Mouse (Mus musculus): ENCODE data around the gene Clcn1. TPM values are rescaled to one million over a fixed set of nuclear protein-coding genes. Genes with fewer than 3 reads are reported as not detected.

Clcn1 gene
- total RNA-seq, 1 experiment, result 1.2 TPM

DNA sequence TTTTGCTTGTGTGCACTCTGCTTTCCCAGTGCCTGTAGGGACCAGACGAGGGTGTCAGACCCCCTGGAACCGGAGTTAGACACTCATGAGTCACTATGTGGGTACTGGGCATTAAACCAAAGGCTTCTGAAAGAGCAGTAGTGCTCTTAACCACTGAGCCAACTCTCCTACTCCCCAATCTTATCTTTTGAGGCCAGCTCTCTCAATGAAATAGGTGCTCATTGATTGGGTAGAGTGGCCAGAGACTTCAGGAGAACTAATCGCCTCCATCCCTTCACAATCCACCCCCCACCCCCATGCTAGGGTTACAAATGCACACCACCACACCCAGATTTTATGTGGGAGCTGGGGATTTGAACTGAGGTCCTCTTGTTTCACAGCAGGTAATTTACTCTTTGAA lies 42.3 kb downstream of the Clcn1 start:
- in situ Hi-C loops (cut with MboI; ENCODE audit: low sequenced_read_pairs in 2 of 2, unreplicated experiment in 2 of 2), result no loop called here
- DNase-seq (ENCODE audit: low read depth, low spot score), result no peak
- TF ChIP-seq HCFC1 (IDR thresholded peaks at IDR 0.05; ENCODE audit: borderline replicate concordance, insufficient read depth, low read length), result no peak

DNA sequence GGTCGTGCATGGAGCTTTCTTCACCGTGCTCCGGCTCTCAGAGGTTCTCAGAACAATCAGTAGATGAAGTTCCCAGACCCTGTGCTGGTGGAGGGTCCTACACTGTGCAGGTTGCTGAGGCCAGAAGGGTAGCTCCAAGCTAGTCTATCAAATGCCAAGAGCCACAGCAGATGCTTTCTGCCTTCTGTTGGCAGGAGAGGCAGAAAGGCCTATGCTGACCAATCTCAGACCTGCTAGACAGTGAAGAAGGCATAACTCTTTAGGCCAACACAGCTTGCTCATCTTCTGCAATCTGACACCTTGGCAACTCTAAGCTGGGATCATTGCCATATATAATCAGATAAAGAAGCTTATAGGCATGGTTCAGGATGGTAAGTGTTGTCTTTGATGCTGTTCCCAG lies 43.7 kb downstream of the Clcn1 start:
- Histone ChIP-seq H3K4me1 (ENCODE audit: control insufficient read depth in 2 of 2, insufficient read depth in 2 of 2, low read length in 2 of 2, poor library complexity in 1 of 2) (no peaks in the 10 kb centered on the region), H3K27ac (ENCODE audit: insufficient read depth, low read depth, low read length, poor library complexity, severe bottlenecking) (no peak overlapping the region), H3K4me3 (ENCODE audit: insufficient read depth in 1 of 2, low read depth in 1 of 2, low read length in 2 of 2, poor library complexity in 1 of 2, severe bottlenecking in 1 of 2) (no peak overlapping the region), H3K9ac (ENCODE audit: insufficient read depth, low read depth, low read length, poor library complexity, severe bottlenecking) (no peak overlapping the region), H3K9me3 (ENCODE audit: control insufficient read depth, insufficient read depth, low read depth, low read length) (no peaks in the 10 kb centered on the region), H3K36me3 (ENCODE audit: control insufficient read depth, insufficient read depth, low read length, poor library complexity, severe bottlenecking) (no peaks in the 10 kb centered on the region)
- in situ Hi-C loops (cut with MboI; ENCODE audit: low sequenced_read_pairs in 2 of 2, unreplicated experiment in 2 of 2), result no loop called here
- TF ChIP-seq MAFK (IDR thresholded peaks at IDR 0.05; ENCODE audit: insufficient read depth, low read depth, low read length), result no peak
- TF ChIP-seq ZC3H11A (IDR thresholded peaks at IDR 0.05; ENCODE audit: borderline replicate concordance, low read depth, low read length), result no peak
- TF ChIP-seq ZNF384 (IDR thresholded peaks at IDR 0.05; ENCODE audit: low read depth, low read length), result no peak
- TF ChIP-seq HCFC1 (IDR thresholded peaks at IDR 0.05; ENCODE audit: borderline replicate concordance, insufficient read depth, low read length), result no peak
- no peak for TF ChIP-seq CHD2 (IDR thresholded peaks at IDR 0.05; ENCODE audit: low read depth, low read length)
- no peak for DNase-seq (ENCODE audit: low read depth, low spot score)

More for the DNA sequence above, 42.3 kb downstream of the Clcn1 start:
- H3K4me1 ChIP-seq (ENCODE audit: control insufficient read depth in 2 of 2, insufficient read depth in 2 of 2, low read length in 2 of 2, poor library complexity in 1 of 2), result no peaks in the 10 kb centered on the region
- H3K4me3 ChIP-seq (ENCODE audit: insufficient read depth in 1 of 2, low read depth in 1 of 2, low read length in 2 of 2, poor library complexity in 1 of 2, severe bottlenecking in 1 of 2), result no peak overlapping the region
- no peak overlapping the region for H3K9ac ChIP-seq (ENCODE audit: insufficient read depth, low read depth, low read length, poor library complexity, severe bottlenecking)
- no peaks in the 10 kb centered on the region for H3K36me3 ChIP-seq (ENCODE audit: control insufficient read depth, insufficient read depth, low read length, poor library complexity, severe bottlenecking)
- no peak overlapping the region for H3K27ac ChIP-seq (ENCODE audit: insufficient read depth, low read depth, low read length, poor library complexity, severe bottlenecking)
- no peaks in the 10 kb centered on the region for H3K9me3 ChIP-seq (ENCODE audit: control insufficient read depth, insufficient read depth, low read depth, low read length)

DNA sequence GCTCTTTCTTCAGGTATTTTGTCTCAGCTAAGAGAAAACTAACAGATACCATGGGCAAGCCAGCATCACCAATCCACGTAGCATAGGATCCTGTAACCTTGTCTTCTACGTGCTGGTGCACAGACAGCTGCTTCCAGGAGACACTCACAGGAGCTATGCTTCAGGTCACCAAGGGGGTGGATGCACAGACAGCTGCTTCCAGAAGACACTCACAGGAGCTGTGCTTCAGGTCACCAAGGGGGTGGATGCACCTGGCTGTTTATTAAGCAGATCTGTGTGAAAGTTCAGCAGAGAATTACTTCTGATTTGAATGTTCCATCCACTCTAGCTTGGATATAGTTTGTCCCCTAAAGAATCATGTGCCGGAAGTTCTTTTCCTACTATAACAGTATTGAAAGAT lies 44.5 kb downstream of the Clcn1 start:
- in situ Hi-C loops (cut with MboI; ENCODE audit: low sequenced_read_pairs in 2 of 2, unreplicated experiment in 2 of 2), result no loop called here

DNA sequence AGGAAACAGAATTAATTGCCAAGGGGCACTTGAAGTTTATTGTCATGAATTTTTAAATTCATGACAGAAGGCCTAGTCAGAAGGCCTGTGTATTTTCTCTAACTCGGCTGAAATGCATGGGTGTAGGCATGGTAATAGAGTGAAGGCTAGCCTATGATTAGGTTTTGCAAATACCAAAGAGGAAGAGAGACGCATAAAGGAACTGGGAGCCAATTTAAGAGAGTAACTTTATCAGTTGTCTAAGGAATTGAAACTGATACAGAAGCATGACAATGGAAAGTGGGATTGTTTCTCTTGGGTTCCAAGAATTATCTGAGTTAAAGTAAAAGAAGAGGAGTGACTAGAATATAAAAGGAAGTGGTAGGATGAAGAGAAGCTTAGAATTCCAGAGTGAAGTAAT lies 52.7 kb downstream of the Clcn1 start:
- Histone ChIP-seq H3K36me3 (ENCODE audit: control insufficient read depth, insufficient read depth, low read length, poor library complexity, severe bottlenecking) (no peaks in the 10 kb centered on the region), H3K4me3 (ENCODE audit: insufficient read depth in 1 of 2, low read depth in 1 of 2, low read length in 2 of 2, poor library complexity in 1 of 2, severe bottlenecking in 1 of 2) (no peak overlapping the region), H3K4me1 (ENCODE audit: control insufficient read depth in 2 of 2, insufficient read depth in 2 of 2, low read length in 2 of 2, poor library complexity in 1 of 2) (peaks cover 0 to 2% of the 10 kb centered on the region in 2 experiments; a peak in 1 of 4 replicates), H3K27ac (ENCODE audit: insufficient read depth, low read depth, low read length, poor library complexity, severe bottlenecking) (no peak overlapping the region), H3K9ac (ENCODE audit: insufficient read depth, low read depth, low read length, poor library complexity, severe bottlenecking) (no peak overlapping the region), H3K9me3 (ENCODE audit: control insufficient read depth, insufficient read depth, low read depth, low read length) (no peaks in the 10 kb centered on the region)
- DNase-seq (ENCODE audit: low read depth, low spot score), result no peak
- TF ChIP-seq CHD2 (IDR thresholded peaks at IDR 0.05; ENCODE audit: low read depth, low read length), result no peak
- in situ Hi-C loops (cut with MboI; ENCODE audit: low sequenced_read_pairs in 2 of 2, unreplicated experiment in 2 of 2), result no loop called here

More for the DNA sequence above, 44.5 kb downstream of the Clcn1 start:
- no peaks in the 10 kb centered on the region for H3K36me3 ChIP-seq (ENCODE audit: control insufficient read depth, insufficient read depth, low read length, poor library complexity, severe bottlenecking)
- no peak for TF ChIP-seq CHD2 (IDR thresholded peaks at IDR 0.05; ENCODE audit: low read depth, low read length)
- H3K4me1 ChIP-seq (ENCODE audit: control insufficient read depth in 2 of 2, insufficient read depth in 2 of 2, low read length in 2 of 2, poor library complexity in 1 of 2), result no peaks in the 10 kb centered on the region
- no peak overlapping the region for H3K4me3 ChIP-seq (ENCODE audit: insufficient read depth in 1 of 2, low read depth in 1 of 2, low read length in 2 of 2, poor library complexity in 1 of 2, severe bottlenecking in 1 of 2)
- no peaks in the 10 kb centered on the region for H3K9me3 ChIP-seq (ENCODE audit: control insufficient read depth, insufficient read depth, low read depth, low read length)
- no peak overlapping the region for H3K9ac ChIP-seq (ENCODE audit: insufficient read depth, low read depth, low read length, poor library complexity, severe bottlenecking)
- H3K27ac ChIP-seq (ENCODE audit: insufficient read depth, low read depth, low read length, poor library complexity, severe bottlenecking), result no peak overlapping the region
- no peak for DNase-seq (ENCODE audit: low read depth, low spot score)

DNA sequence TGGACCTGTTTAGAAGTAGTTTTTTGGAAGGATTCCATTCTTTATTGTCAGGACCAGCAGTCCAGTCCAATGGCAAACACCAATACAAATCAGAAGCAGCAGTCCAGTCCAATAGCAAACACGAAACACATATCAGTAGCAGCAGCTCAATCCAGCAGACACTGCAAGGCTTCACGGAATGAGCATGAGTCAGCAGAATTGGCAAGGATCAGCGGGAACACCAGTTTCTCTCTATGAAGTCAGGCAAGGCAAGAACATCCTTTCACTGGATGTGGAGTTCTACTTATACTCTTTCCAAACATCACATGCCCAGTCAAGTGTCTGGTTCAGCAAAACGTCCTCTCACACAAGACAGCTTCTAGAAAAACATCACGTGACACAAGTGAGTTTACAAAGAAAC lies 53.5 kb downstream of the Clcn1 start:
- DNase-seq (ENCODE audit: low read depth, low spot score), result peak; percentile 9
- H3K4me3 ChIP-seq (ENCODE audit: insufficient read depth in 1 of 2, low read depth in 1 of 2, low read length in 2 of 2, poor library complexity in 1 of 2, severe bottlenecking in 1 of 2), result no peak overlapping the region

More for the DNA sequence above, 53.5 kb downstream of the Clcn1 start:
- Histone ChIP-seq H3K36me3 (ENCODE audit: control insufficient read depth, insufficient read depth, low read length, poor library complexity, severe bottlenecking) (no peaks in the 10 kb centered on the region), H3K4me1 (ENCODE audit: control insufficient read depth in 2 of 2, insufficient read depth in 2 of 2, low read length in 2 of 2, poor library complexity in 1 of 2) (peaks cover 0 to 2% of the 10 kb centered on the region in 2 experiments; a peak in 1 of 4 replicates), H3K9me3 (ENCODE audit: control insufficient read depth, insufficient read depth, low read depth, low read length) (no peaks in the 10 kb centered on the region), H3K27ac (ENCODE audit: insufficient read depth, low read depth, low read length, poor library complexity, severe bottlenecking) (no peak overlapping the region), H3K9ac (ENCODE audit: insufficient read depth, low read depth, low read length, poor library complexity, severe bottlenecking) (no peak overlapping the region)
- no peak for TF ChIP-seq ZNF384 (IDR thresholded peaks at IDR 0.05; ENCODE audit: low read depth, low read length)
- no peak for TF ChIP-seq HCFC1 (IDR thresholded peaks at IDR 0.05; ENCODE audit: borderline replicate concordance, insufficient read depth, low read length)
- peak; percentile 90 for TF ChIP-seq MAFK (IDR thresholded peaks at IDR 0.05; ENCODE audit: insufficient read depth, low read depth, low read length)
- no peak for TF ChIP-seq CHD2 (IDR thresholded peaks at IDR 0.05; ENCODE audit: low read depth, low read length)
- no peak for TF ChIP-seq ZC3H11A (IDR thresholded peaks at IDR 0.05; ENCODE audit: borderline replicate concordance, low read depth, low read length)
- in situ Hi-C loops (cut with MboI; ENCODE audit: low sequenced_read_pairs in 2 of 2, unreplicated experiment in 2 of 2), result no loop called here

All from ES-E14 (cell line).